Mouse (Mus musculus) midbrain, postnatal 0 days (tissue): ENCODE data around the gene Scamp1. TPM values are rescaled to one million over a fixed set of nuclear protein-coding genes. Genes with fewer than 3 reads are reported as not detected.

Experiments used
- ATAC-seq: fragments of 200-750 bp; cut with Nextera tagmentation; 2 replicates; pipeline ENCODE4 v1.8.0; 2017; ENCODE audit warnings: moderate number of reproducible peaks, mild to moderate bottlenecking, moderate TSS enrichment, moderate library complexity; ENCODE audit not compliant: low FRiP score
- DNase-seq: peaks from one replicate; pipeline ENCODE4 v3.0.0-alpha.2; 2015; ENCODE audit warnings: low spot score
- H3K27ac ChIP-seq: fragments of 300-500 bp; sonication (generic); 2 replicates; pipeline ENCODE4 v1.5.1; 2014; ENCODE audit warnings: low read depth, mild to moderate bottlenecking, low read length, mixed read lengths
- H3K27me3 ChIP-seq: fragments of 300-500 bp; sonication (generic); 2 replicates; pipeline ENCODE4 v1.6.1; 2014; ENCODE audit warnings: low read length, control low read depth, mixed read lengths; ENCODE audit not compliant: insufficient read depth
- H3K36me3 ChIP-seq: fragments of 300-500 bp; sonication (generic); 2 replicates; pipeline ENCODE4 v1.6.1; 2014; ENCODE audit warnings: low read length, control low read depth, mixed read lengths; ENCODE audit not compliant: insufficient read depth
- H3K4me1 ChIP-seq: fragments of 300-500 bp; sonication (generic); 2 replicates; pipeline ENCODE4 v1.6.1; 2014; ENCODE audit warnings: mild to moderate bottlenecking, control low read depth, antibody characterized with exemption, low read length, mixed read lengths; ENCODE audit not compliant: insufficient read depth
- H3K4me2 ChIP-seq: fragments of 300-500 bp; sonication (generic); 2 replicates; pipeline ENCODE4 v1.6.1; 2014; ENCODE audit warnings: low read depth, mild to moderate bottlenecking, low read length, mixed read lengths; ENCODE audit not compliant: poor library complexity, severe bottlenecking
- H3K4me3 ChIP-seq: fragments of 300-500 bp; sonication (generic); 2 replicates; pipeline ENCODE4 v1.5.1; 2014; ENCODE audit warnings: low read depth, mild to moderate bottlenecking, low read length, moderate library complexity
- H3K9ac ChIP-seq: fragments of 300-500 bp; sonication (generic); replicated peaks from 2 replicates; pipeline ENCODE4 v1.6.1; 2014; ENCODE audit warnings: mild to moderate bottlenecking, low read length, moderate library complexity, mixed read lengths; ENCODE audit not compliant: poor library complexity, severe bottlenecking
- H3K9me3 ChIP-seq: fragments of 300-500 bp; sonication (generic); 2 replicates; pipeline ENCODE4 v1.6.1; 2016; ENCODE audit warnings: low read length, control low read depth
- CTCF ChIP-seq: IDR thresholded peaks from 2 replicates; pipeline ENCODE4 v1.5.1; 2016; ENCODE audit warnings: antibody characterized with exemption, mild to moderate bottlenecking
- WGBS: fragments of 180-500 bp; shearing (Covaris S2); extraction: QIAGEN DNeasy Blood & Tissue Kit; methylation state at CpG from one replicate; pipeline ENCODE4 v1.1.7; 2014; 5-methylcytosine and 5-hydroxymethylcytosine counted together
- polyA plus RNA-seq: library from polyadenylated mRNA; unstranded; fragments of >200 nt; fragmentation: Nextera tagmentation; extraction: Ambion mirVana; gene quantifications from 2 replicates; pipeline ENCODE4 v1.2.1, GENCODE M21; 2015
- total RNA-seq: library from RNA; depleted of rRNA; stranded (reverse); fragments of >200 nt; gene quantifications from 2 replicates; pipeline ENCODE4 v1.2.3, GENCODE M21; 2014

Scamp1 gene
- total and polyA plus RNA-seq, 2 experiments from 2014 or later = 124 to 166 TPM

- no peak for DNase-seq
- no peak for ATAC-seq
- 59% methylated on average over 4 of the region's 4 CpGs for whole genome bisulfite sequencing
- peaks cover 5% of the 10 kb centered on the region for H3K4me1 ChIP-seq
- H3K27me3 ChIP-seq = no peaks in the 10 kb centered on the region
- no peak overlapping the region for H3K27ac ChIP-seq
- H3K4me2 ChIP-seq = no peak overlapping the region
- TF ChIP-seq CTCF = no peak
- no peak overlapping the region for H3K4me3 ChIP-seq
- H3K36me3 ChIP-seq = no peaks in the 10 kb centered on the region
- H3K9me3 ChIP-seq = no peaks in the 10 kb centered on the region
- H3K9ac ChIP-seq = no peak overlapping the region
Observed at GRCm38 (mm10) chr13:94267190-94267589, 18.5 kb downstream of the Scamp1 start.

GRCm38 (mm10) chr13:94266530-94266929, 19.1 kb downstream of the Scamp1 start:
- Histone ChIP-seq H3K27ac (no peak overlapping the region), H3K36me3 (no peaks in the 10 kb centered on the region), H3K9me3 (no peaks in the 10 kb centered on the region), H3K4me3 (no peak overlapping the region), H3K27me3 (no peaks in the 10 kb centered on the region), H3K4me1 (peaks cover 5% of the 10 kb centered on the region), H3K4me2 (no peak overlapping the region), H3K9ac (no peak overlapping the region)
- DNase-seq (no peak), ATAC-seq (no peak)
- 92% methylated on average over 6 of the region's 6 CpGs for WGBS
- no peak for TF ChIP-seq CTCF

GRCm38 (mm10) chr13:94265291-94265690, 20.4 kb downstream of the Scamp1 start:
- ATAC-seq (no peak), DNase-seq (no peak)
- no peak for TF ChIP-seq CTCF
- H3K9ac ChIP-seq = no peak overlapping the region
- peaks cover 5% of the 10 kb centered on the region for H3K4me1 ChIP-seq
- 61% methylated on average over 3 of the region's 3 CpGs for WGBS
- H3K9me3 ChIP-seq = no peaks in the 10 kb centered on the region
- no peak overlapping the region for H3K27ac ChIP-seq
- no peak overlapping the region for H3K4me3 ChIP-seq
- no peak overlapping the region for H3K4me2 ChIP-seq
- H3K27me3 ChIP-seq = no peaks in the 10 kb centered on the region
- no peaks in the 10 kb centered on the region for H3K36me3 ChIP-seq

GRCm38 (mm10) chr13:94263943-94264342, 21.7 kb downstream of the Scamp1 start:
- Histone ChIP-seq H3K4me3 (no peak overlapping the region), H3K9me3 (no peaks in the 10 kb centered on the region), H3K4me2 (no peak overlapping the region), H3K27me3 (no peaks in the 10 kb centered on the region), H3K9ac (no peak overlapping the region), H3K4me1 (peaks cover 5% of the 10 kb centered on the region), H3K27ac (no peak overlapping the region), H3K36me3 (no peaks in the 10 kb centered on the region)
- ATAC-seq (no peak), DNase-seq (no peak)
- no peak for TF ChIP-seq CTCF
- WGBS = 73% methylated on average over 5 of the region's 5 CpGs

- DNase-seq (no peak), ATAC-seq (no peak)
- Histone ChIP-seq H3K4me1 (0 out of 2 replicates have a peak, but pooled peaks cover 3% of the 10 kb centered on the region), H3K27me3 (no peaks in the 10 kb centered on the region), H3K4me3 (no peak overlapping the region), H3K36me3 (no peaks in the 10 kb centered on the region), H3K9ac (no peak overlapping the region), H3K4me2 (no peak overlapping the region), H3K27ac (no peak overlapping the region), H3K9me3 (no peaks in the 10 kb centered on the region)
- no peak for TF ChIP-seq CTCF
- WGBS = 69% methylated on average over 4 of the region's 4 CpGs
Observed at GRCm38 (mm10) chr13:94262551-94262950, 23.1 kb downstream of the Scamp1 start.

GRCm38 (mm10) chr13:94261624-94262023, 24.0 kb downstream of the Scamp1 start:
- no peak overlapping the region for H3K4me3 ChIP-seq
- no peaks in the 10 kb centered on the region for H3K27me3 ChIP-seq
- TF ChIP-seq CTCF = no peak
- DNase-seq (peak; percentile 28), ATAC-seq (no peak)
- no peaks in the 10 kb centered on the region for H3K9me3 ChIP-seq
- no peak overlapping the region for H3K9ac ChIP-seq
- no peak overlapping the region for H3K4me2 ChIP-seq
- H3K36me3 ChIP-seq = no peaks in the 10 kb centered on the region
- 0 out of 2 replicates have a peak, but pooled peaks cover 4% of the 10 kb centered on the region for H3K4me1 ChIP-seq
- no peak overlapping the region for H3K27ac ChIP-seq
- 79% methylated on average over 6 of the region's 6 CpGs for WGBS
